Mouse (Mus musculus) heart, embryonic 12.5 days (tissue): ENCODE results near the gene Gm38394. TPM values are rescaled to one million over a fixed set of nuclear protein-coding genes. Genes with fewer than 3 reads are reported as not detected.

Experiments used
- polyA plus RNA-seq: library from polyadenylated mRNA; unstranded; fragments of >200 nt; fragmentation: Nextera tagmentation; extraction: Ambion mirVana; gene quantifications from 2 replicates; pipeline ENCODE4 v1.2.1, GENCODE M21; 2016

Gm38394 gene
- polyA plus RNA-seq, 1 experiment from 2014 or later, result 6.2 TPM

Other genes with a start within 250 kb of the Gm38394 start
- 6.6 and 6.8 TPM in 2 replicates for gene Sox13, start 236.9 kb downstream of the Gm38394 start, polyA plus RNA-seq
- gene Snrpe, start 51.0 kb downstream of the Gm38394 start, polyA plus RNA-seq, result 421 and 452 TPM in 2 replicates
- not detected in 2 replicates for gene Zbed6, start 433 bp downstream of the Gm38394 start, polyA plus RNA-seq
- 0.50 and 0.53 TPM in 2 replicates for gene Lax1, start 28.8 kb upstream of the Gm38394 start, polyA plus RNA-seq
- 24.5 and 29.6 TPM in 2 replicates for gene Atp2b4, start 139.7 kb upstream of the Gm38394 start, polyA plus RNA-seq
- gene Optc, start 246.7 kb upstream of the Gm38394 start, polyA plus RNA-seq, result 0.22 and 0.66 TPM in 2 replicates